Mouse (Mus musculus): Measurements from ENCODE around the gene Cd52. TPM values are rescaled to one million over a fixed set of nuclear protein-coding genes. Genes with fewer than 3 reads are reported as not detected.

Cd52 gene
- polyA plus RNA-seq, 1 experiment from 2014 or later: 5.0 TPM

DNA sequence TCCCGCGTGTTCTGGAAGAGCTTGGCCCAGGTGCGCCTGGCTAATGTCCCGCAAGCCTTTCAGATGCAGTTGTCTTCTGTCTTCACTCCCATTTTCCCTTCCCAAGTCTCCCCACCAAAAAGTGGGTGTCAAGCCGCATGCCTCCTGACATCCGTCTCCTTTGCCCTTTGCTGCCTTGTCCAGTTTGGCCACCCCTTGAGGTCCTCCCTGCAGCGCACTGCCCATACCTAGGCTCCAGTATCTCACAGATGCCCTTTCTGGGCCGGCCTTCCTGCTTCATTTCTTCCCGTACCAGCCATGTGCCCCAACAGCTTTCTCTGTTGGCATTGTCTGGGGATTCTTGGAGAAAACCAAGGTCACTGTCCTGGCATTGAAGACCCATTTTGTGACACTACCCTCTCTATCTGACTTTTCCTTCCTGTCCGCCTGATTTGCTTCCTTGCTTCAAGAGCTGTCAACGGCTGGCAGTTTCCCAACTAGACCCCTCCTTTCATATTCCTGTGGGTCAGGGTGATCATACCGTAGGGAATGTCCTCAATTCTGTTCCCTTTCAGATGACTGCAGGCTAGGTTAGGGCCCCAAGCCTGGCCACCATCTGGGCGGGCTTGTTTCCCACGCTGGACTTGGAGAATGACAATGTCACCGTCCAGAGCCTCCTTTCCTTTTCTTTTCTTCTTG is 30.6 kb upstream of the Cd52 start:
- 88% methylated on average over 15 of the region's 15 CpGs for WGBS

DNA sequence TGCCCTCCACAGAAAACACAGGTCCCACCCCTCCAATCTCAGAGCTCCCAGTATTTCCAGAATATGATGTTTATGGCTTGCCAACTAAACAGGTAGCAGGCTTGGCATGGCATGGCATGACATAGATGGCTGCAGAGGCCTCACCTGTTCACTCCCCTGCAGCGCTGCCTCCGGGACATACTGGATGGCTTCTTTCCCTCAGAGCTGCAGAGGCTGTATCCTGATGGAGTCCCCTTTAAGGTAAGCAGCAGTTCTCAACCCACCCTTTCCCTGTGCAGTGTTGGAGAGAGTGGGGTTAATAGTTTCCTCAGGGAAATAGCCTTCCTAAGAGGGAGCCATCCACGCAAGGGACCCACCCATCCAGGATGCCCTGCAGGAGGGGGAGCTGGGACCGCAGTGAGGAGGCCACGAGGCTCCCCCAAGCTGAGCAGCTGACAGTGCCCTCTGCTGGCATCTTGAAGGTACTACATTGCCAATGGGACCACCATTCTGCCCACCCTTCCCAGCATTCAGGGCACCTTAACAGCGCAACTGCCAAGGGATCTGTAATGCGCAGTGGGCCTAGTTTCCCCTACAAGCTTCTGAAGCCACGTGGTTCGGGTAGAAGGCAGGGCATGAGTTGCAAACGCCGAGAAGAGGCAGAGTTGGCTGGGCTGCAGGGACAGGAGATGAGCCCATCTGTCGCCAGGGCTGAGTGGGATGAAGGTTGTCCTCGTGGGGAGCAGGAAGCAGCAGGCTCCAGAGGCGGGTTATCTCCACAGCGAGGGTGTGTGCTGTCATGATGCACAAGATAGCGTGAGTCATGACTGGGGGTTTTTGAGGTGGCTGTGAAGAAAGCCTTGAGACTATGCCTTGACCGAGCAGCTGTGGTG is 29.0 kb upstream of the Cd52 start:
- H3K9me3 ChIP-seq: no peaks in the 10 kb centered on the region
- H3K27me3 ChIP-seq (ENCODE audit: poor library complexity, severe bottlenecking): no peaks in the 10 kb centered on the region
- peak; percentile 63 for DNase-seq (ENCODE audit: extremely low spot score, low spot score)
- H3K36me3 ChIP-seq (replicated peaks): 0 out of 2 replicates have a peak, but pooled peaks cover 4% of the 10 kb centered on the region
- H3K27ac ChIP-seq: 0 out of 2 replicates have a peak overlapping the region, but pooled peaks have one; percentile 15
- WGBS: 30% methylated on average over 17 of the region's 17 CpGs
- H3K4me3 ChIP-seq: no peak overlapping the region
- H3K4me1 ChIP-seq: peaks cover 61% of the 10 kb centered on the region

More for the DNA sequence above, 30.6 kb upstream of the Cd52 start:
- no peak overlapping the region for H3K4me3 ChIP-seq
- H3K36me3 ChIP-seq (replicated peaks): peaks cover 9% of the 10 kb centered on the region
- DNase-seq (ENCODE audit: extremely low spot score, low spot score): no peak
- no peaks in the 10 kb centered on the region for H3K9me3 ChIP-seq
- H3K4me1 ChIP-seq: peaks cover 56% of the 10 kb centered on the region
- H3K27ac ChIP-seq: no peak overlapping the region
- no peaks in the 10 kb centered on the region for H3K27me3 ChIP-seq (ENCODE audit: poor library complexity, severe bottlenecking)

DNA sequence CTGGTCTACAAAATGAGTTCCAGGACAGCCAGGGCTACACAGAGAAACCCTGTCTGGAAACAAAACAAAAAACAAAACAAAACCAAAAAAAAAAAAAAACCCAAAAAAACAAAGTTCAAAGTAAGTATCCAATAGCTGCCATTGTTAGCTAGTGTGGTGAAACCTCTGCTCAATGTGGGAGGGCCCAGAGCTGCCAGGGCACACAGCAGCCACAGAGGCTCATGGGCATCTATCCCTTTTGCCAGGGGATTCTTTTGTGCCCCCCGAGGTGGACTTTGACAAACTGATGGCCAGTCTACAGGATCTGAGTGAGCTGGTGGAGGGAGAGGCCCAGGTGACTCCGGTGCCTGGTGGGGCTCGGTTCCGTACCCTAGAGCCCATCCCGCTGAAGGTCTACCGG is 28.3 kb upstream of the Cd52 start:
- Histone ChIP-seq H3K27me3 (ENCODE audit: poor library complexity, severe bottlenecking) (no peaks in the 10 kb centered on the region), H3K9me3 (no peaks in the 10 kb centered on the region), H3K4me3 (no peak overlapping the region), H3K4me1 (peaks cover 60% of the 10 kb centered on the region), H3K36me3 (replicated peaks) (0 out of 2 replicates have a peak, but pooled peaks cover 4% of the 10 kb centered on the region), H3K27ac (no peak overlapping the region)
- no peak for DNase-seq (ENCODE audit: extremely low spot score, low spot score)
- WGBS: 90% methylated on average over 6 of the region's 6 CpGs

DNA sequence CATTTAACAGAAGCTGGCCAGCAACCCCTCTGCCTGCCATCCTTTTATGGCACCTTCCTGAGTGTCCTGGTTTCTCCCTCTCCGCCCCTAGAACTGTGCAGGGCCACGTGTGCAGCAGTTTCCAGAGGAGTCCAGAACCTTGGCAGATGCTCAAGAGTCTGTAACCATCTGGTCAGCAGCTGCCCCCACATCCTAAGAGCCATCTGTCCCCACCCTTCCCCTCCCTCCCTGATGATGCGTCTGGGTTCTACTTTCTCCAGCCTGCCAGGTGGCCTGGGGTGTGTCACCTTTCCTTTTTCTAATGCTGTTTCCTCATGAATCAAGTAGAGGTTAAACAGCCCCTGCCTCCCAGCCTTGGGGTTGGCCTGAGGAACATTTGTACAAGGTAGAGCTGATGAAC is 27.4 kb upstream of the Cd52 start:
- no peak overlapping the region for H3K27ac ChIP-seq
- H3K4me3 ChIP-seq: no peak overlapping the region
- DNase-seq (ENCODE audit: extremely low spot score, low spot score): no peak
- 0 out of 2 replicates have a peak, but pooled peaks cover 4% of the 10 kb centered on the region for H3K36me3 ChIP-seq (replicated peaks)
- 73% methylated on average over 3 of the region's 3 CpGs for WGBS
- no peaks in the 10 kb centered on the region for H3K9me3 ChIP-seq
- no peaks in the 10 kb centered on the region for H3K27me3 ChIP-seq (ENCODE audit: poor library complexity, severe bottlenecking)
- peaks cover 55% of the 10 kb centered on the region for H3K4me1 ChIP-seq

DNA sequence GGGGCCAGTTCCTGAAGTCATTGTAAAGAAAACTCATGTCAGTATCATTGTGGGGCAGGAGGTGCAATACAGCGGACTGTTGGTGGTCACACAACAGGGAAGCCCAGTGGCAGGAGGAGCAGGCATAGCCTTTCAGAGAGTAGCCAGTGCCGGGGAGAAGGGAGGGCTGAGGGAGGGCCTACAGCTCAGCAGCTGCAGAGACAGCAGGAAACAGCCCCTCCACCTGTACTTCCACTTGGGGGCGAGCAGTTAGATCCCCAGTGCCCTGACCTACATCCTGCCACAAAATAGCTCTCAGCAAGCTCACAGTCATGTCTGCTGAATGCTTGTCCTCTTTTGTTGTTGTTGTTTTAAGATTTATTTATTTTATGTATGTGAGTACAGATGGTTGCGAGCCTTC is 26.7 kb upstream of the Cd52 start:
- Histone ChIP-seq H3K9me3 (no peaks in the 10 kb centered on the region), H3K4me1 (peaks cover 48% of the 10 kb centered on the region), H3K36me3 (replicated peaks) (0 out of 2 replicates have a peak, but pooled peaks cover 4% of the 10 kb centered on the region), H3K27me3 (ENCODE audit: poor library complexity, severe bottlenecking) (no peaks in the 10 kb centered on the region), H3K4me3 (no peak overlapping the region), H3K27ac (peak overlapping the region; percentile 48; the same call in 1 of the 2 replicates)
- 62% methylated on average over 4 of the region's 4 CpGs for WGBS
- no peak for DNase-seq (ENCODE audit: extremely low spot score, low spot score)

DNA sequence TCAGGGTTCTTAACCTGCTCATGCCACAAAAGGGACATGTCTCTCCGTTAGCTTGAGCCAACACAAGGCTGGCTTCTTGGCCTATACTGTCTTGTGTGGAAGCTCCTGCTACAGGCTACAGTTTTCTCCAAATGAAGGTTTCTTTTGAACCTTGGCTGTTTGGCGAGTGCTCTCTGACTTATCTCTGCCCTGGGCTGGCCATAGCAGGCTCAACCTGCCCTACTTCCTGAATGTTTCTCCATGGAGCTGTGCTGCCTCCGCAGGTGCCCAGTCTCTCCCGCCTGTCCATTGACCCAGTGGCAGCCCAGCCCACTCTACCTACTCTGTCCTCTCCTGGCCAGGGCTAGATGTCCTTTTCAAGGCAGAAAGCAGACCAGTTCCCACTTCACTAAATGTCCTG is 26.0 kb upstream of the Cd52 start:
- Histone ChIP-seq H3K27me3 (ENCODE audit: poor library complexity, severe bottlenecking) (no peaks in the 10 kb centered on the region), H3K4me1 (peaks cover 49% of the 10 kb centered on the region), H3K27ac (no peak overlapping the region), H3K4me3 (no peak overlapping the region), H3K9me3 (no peaks in the 10 kb centered on the region), H3K36me3 (replicated peaks) (no peaks in the 10 kb centered on the region)
- DNase-seq (ENCODE audit: extremely low spot score, low spot score): no peak
- 82% methylated on average over 4 of the region's 4 CpGs for WGBS

DNA sequence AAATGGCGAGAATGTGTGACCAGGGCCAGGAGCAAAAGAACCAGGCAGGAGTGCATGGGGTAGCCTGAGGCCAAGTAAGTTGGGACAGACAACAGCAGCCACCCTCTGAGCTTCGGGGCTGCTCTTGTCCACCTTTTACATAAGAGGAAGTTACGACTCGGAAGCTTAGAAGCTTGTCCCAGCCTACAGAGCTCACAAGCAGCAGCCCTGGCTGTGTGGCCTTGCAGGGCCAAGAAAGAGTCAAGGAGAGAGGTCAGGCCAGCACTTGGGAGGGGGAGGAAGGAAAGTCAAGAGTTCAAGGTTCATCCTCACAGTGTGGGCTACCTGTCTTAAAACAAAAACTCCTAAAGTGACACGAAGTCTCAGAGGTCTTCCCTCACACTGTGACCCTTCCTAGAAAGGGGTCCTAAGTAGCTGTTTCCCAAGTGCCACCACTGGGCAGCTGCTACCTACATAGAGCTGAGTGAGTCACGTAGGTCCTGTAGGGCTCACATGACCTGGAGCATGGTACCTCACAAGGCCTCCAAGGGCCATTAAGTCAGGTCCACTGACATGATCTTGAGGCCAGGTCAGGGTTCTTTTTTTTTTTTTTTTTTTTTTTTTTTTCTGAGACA is 25.4 kb upstream of the Cd52 start:
- H3K36me3 ChIP-seq (replicated peaks): no peaks in the 10 kb centered on the region
- H3K4me3 ChIP-seq: no peak overlapping the region
- H3K27me3 ChIP-seq (ENCODE audit: poor library complexity, severe bottlenecking): no peaks in the 10 kb centered on the region
- no peak for DNase-seq (ENCODE audit: extremely low spot score, low spot score)
- no peak overlapping the region for H3K27ac ChIP-seq
- H3K9me3 ChIP-seq: no peaks in the 10 kb centered on the region
- 83% methylated on average over 6 of the region's 6 CpGs for WGBS
- peaks cover 55% of the 10 kb centered on the region for H3K4me1 ChIP-seq

DNA sequence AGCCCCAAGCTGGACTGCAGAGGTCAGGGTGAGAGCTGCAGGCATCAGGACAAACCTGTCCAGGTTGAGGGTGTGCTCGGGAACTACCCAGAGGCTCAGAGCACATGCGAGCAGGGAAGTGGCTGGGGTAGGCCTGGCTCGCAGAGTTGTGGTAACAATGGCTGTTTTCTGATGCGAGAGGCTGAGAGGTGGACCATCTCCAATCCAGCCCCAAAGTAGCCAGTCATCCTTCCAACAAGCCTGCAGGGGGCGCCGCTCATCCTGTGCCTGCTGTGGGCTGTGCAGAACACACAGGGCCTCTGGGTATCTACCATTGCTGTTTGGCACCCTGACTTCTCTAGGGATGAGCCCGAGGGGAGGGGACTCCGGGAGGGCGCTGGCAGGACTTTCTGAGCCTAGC is 24.8 kb upstream of the Cd52 start:
- H3K9me3 ChIP-seq: no peaks in the 10 kb centered on the region
- no peak overlapping the region for H3K4me3 ChIP-seq
- no peaks in the 10 kb centered on the region for H3K36me3 ChIP-seq (replicated peaks)
- H3K4me1 ChIP-seq: peaks cover 52% of the 10 kb centered on the region
- peak overlapping the region; percentile 51; the same call in 1 of the 2 replicates for H3K27ac ChIP-seq
- no peaks in the 10 kb centered on the region for H3K27me3 ChIP-seq (ENCODE audit: poor library complexity, severe bottlenecking)
- 65% methylated on average over 9 of the region's 9 CpGs for WGBS
- no peak for DNase-seq (ENCODE audit: extremely low spot score, low spot score)

DNA sequence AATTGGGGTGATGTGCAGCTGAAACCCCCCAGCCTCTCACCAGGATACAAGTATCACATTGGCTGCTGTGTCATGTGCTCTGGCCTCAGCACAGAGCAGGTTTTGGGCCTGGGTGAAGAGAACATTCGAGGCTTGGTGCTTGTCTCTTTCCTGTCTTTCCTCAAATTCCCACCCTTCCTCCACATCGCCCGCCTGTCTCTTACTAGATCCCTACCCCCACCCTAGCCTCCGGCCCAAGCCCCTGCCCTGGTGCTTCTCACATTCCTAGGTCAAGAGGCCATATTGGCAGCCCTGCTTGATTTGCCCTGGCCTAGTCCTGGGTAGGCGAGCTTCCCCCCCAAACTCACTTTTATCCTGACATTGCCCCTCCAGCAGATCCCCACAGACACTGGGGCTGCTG is 24.2 kb upstream of the Cd52 start:
- WGBS: 74% methylated on average over 5 of the region's 5 CpGs
- H3K27me3 ChIP-seq (ENCODE audit: poor library complexity, severe bottlenecking): no peaks in the 10 kb centered on the region
- DNase-seq (ENCODE audit: extremely low spot score, low spot score): no peak
- no peaks in the 10 kb centered on the region for H3K9me3 ChIP-seq
- H3K4me1 ChIP-seq: peaks cover 47% of the 10 kb centered on the region
- no peaks in the 10 kb centered on the region for H3K36me3 ChIP-seq (replicated peaks)
- H3K27ac ChIP-seq: peak overlapping the region; percentile 51; the same call in 1 of the 2 replicates
- H3K4me3 ChIP-seq: no peak overlapping the region

DNA sequence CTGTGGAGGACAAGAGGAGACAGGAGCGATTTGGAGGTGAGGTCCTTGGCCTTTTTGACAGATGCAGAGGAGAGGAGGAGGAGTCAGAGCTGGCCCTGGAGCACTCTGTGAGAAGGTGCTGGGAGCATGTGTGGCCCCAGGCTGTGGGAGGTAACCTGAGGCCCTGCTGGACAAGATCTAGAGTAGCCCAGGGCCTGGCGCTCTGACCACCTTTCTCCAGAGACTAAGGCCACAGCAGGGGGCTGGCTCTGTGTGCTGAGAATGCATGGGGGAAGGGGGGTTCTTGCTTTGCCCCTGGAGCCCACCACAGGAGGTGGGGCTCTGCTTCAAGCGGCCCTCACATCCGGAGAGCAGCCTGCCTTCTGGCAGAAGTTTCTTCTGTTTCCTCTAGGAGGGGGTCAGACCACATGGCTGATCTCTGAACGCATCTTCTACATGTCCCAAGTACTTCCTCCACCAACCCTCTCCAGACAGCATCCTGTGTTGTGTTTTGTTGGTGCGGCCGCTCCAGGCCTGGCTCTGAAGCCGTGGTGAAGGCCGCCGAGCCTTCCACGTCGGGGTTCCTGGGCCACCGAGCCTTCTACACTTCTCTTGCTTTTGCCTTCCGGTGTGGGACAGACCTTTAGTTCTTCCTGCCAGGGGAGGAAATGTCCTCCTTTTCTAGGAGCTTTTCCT is 23.4 kb upstream of the Cd52 start:
- Histone ChIP-seq H3K9me3 (no peaks in the 10 kb centered on the region), H3K4me1 (peaks cover 50% of the 10 kb centered on the region), H3K36me3 (replicated peaks) (no peaks in the 10 kb centered on the region), H3K27me3 (ENCODE audit: poor library complexity, severe bottlenecking) (no peaks in the 10 kb centered on the region), H3K4me3 (no peak overlapping the region), H3K27ac (peak overlapping the region; percentile 58)
- WGBS: 83% methylated on average over 14 of the region's 14 CpGs
- no peak for DNase-seq (ENCODE audit: extremely low spot score, low spot score)

DNA sequence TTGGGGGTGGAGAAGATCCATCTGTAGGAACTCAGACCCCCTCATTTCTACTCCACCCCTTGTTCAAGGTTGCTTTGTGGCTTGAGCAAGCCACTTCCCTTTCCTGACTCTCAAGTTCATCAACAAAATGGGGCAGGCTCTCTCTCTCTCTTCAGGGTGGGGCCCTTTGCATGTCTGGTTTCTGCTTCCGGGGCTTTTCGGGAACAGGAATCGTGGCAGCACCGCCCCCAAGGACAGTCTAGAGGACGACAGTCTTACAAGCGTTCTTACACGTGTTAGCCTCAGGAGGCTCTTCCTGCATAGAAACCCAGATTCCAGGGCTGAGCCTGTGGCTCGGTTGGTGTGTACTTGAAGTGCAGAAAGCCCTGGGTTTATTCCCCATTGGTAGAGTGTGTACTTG is 22.1 kb upstream of the Cd52 start:
- no peak overlapping the region for H3K4me3 ChIP-seq
- DNase-seq (ENCODE audit: extremely low spot score, low spot score): no peak
- peaks cover 59% of the 10 kb centered on the region for H3K4me1 ChIP-seq
- H3K36me3 ChIP-seq (replicated peaks): no peaks in the 10 kb centered on the region
- no peaks in the 10 kb centered on the region for H3K9me3 ChIP-seq
- H3K27me3 ChIP-seq (ENCODE audit: poor library complexity, severe bottlenecking): no peaks in the 10 kb centered on the region
- WGBS: 92% methylated on average over 8 of the region's 8 CpGs
- no peak overlapping the region for H3K27ac ChIP-seq

DNA sequence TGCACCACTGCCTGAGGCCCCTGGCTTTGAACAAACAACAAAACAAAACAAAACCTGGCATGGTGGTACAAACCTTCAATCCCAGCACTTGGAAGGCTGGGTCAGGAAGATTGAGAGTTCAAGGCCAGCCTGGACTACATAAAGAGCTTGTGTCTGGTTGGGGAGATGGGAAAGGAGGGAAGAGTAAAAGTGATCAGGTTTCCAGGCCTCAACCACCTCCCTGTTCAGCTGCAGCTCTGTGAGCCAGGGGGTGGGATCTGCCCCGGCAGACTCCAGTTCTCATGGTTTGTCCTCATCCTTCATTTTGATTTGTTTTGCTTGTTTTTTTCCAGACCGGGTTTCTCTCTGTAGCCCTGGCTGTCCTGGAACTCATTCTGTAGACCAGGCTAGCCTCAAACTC is 21.6 kb upstream of the Cd52 start:
- no peaks in the 10 kb centered on the region for H3K27me3 ChIP-seq (ENCODE audit: poor library complexity, severe bottlenecking)
- H3K27ac ChIP-seq: no peak overlapping the region
- WGBS: 93% methylated on average over 2 of the region's 2 CpGs
- H3K4me3 ChIP-seq: no peak overlapping the region
- H3K9me3 ChIP-seq: no peaks in the 10 kb centered on the region
- no peaks in the 10 kb centered on the region for H3K36me3 ChIP-seq (replicated peaks)
- no peak for DNase-seq (ENCODE audit: extremely low spot score, low spot score)
- peaks cover 56% of the 10 kb centered on the region for H3K4me1 ChIP-seq

All from forebrain, embryonic 10.5 days (tissue).